24 mouse cellular contexts compared by ENCODE assay signal in the genomic region with DNA sequence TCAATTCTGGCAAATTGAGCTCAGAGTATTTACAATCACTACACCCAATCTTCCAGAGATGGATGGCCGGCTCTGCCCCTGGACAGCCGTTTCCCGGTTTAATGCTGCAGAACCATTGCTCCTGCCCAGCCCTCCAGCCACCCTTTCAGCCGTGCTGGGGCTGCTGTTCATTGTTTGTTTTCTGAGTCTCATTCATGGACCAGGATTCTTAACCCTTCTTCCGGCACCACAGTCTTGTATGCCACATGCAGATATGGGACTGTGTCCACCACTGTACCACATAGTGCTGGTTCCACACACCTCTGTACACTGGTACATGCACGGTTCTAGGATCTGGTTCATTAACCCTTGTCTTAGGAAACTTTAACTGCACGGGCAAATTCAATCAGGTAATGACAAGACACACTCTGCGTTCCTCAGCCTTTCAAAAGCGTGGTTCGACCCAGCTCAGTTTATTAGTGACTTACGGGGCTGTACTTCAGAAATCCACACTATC. TPM values are rescaled to one million over a fixed set of nuclear protein-coding genes. Genes with fewer than 3 reads are reported as not detected.
DNase-seq lines count a peak whose midpoint lies in the region; ATAC-seq and TF ChIP-seq lines count a peak whose summit lies in the region.
"Had no signal": no experiment of that assay in that cellular context is flagged by ENCODE, and none has a peak within 500 bp of the region (broad histone marks: within the 10 kb centered on the region; RNA-seq: fewer than 3 reads in every experiment).

No protein-coding gene starts in this region.

- no peak overlapping the region for H3K4me3 ChIP-seq in kidney, embryonic 15.5 days (replicated peaks)
- H3K4me3 ChIP-seq in kidney, postnatal 0 days (replicated peaks; ENCODE audit: low read depth, low read length), result no peak overlapping the region
- no peak overlapping the region for H3K4me3 ChIP-seq in neural tube, embryonic 13.5 days
- no peak overlapping the region for H3K4me3 ChIP-seq in neural tube, embryonic 15.5 days (replicated peaks)
- no peak overlapping the region for H3K4me3 ChIP-seq in stomach, postnatal 0 days (ENCODE audit: low read depth, low read length)
- no peak overlapping the region for H3K4me3 ChIP-seq in left cerebral cortex, adult 2 months
- H3K4me3 ChIP-seq: embryonic facial prominence, embryonic 13.5 days; embryonic facial prominence, embryonic 15.5 days; erythroblast, embryonic 14.5 days; forebrain, embryonic 10.5 days; forebrain, embryonic 12.5 days had no signal

- no peaks in the 10 kb centered on the region for H3K27me3 ChIP-seq in kidney, embryonic 15.5 days
- H3K27me3 ChIP-seq in kidney, postnatal 0 days (ENCODE audit: insufficient read depth, low read length), result no peaks in the 10 kb centered on the region
- H3K27me3 ChIP-seq in neural tube, embryonic 13.5 days, result no peaks in the 10 kb centered on the region
- no peaks in the 10 kb centered on the region for H3K27me3 ChIP-seq in neural tube, embryonic 15.5 days (replicated peaks)
- no peaks in the 10 kb centered on the region for H3K27me3 ChIP-seq in stomach, postnatal 0 days (ENCODE audit: control insufficient read depth, insufficient read depth, low read length)
- H3K27me3 ChIP-seq: embryonic facial prominence, embryonic 13.5 days; embryonic facial prominence, embryonic 15.5 days; forebrain, embryonic 12.5 days had no signal

- H3K4me2 ChIP-seq in kidney, embryonic 15.5 days, result no peak overlapping the region
- no peak overlapping the region for H3K4me2 ChIP-seq in kidney, postnatal 0 days (ENCODE audit: low read length)
- no peak overlapping the region for H3K4me2 ChIP-seq in neural tube, embryonic 13.5 days
- no peak overlapping the region for H3K4me2 ChIP-seq in neural tube, embryonic 15.5 days
- no peak overlapping the region for H3K4me2 ChIP-seq in stomach, postnatal 0 days (replicated peaks; ENCODE audit: low read depth)
- H3K4me2 ChIP-seq: embryonic facial prominence, embryonic 13.5 days; embryonic facial prominence, embryonic 15.5 days; forebrain, embryonic 12.5 days had no signal

- intact Hi-C loops in left cerebral cortex, adult 2 months (cut with DNase I), result no loop called here

- ATAC-seq in kidney, embryonic 15.5 days (replicated peaks; ENCODE audit: low FRiP score), result peak; percentile 69
- ATAC-seq in kidney, postnatal 0 days (replicated peaks; ENCODE audit: low FRiP score, low read depth), result no peak
- no peak for ATAC-seq in neural tube, embryonic 13.5 days (ENCODE audit: low read depth)
- ATAC-seq in neural tube, embryonic 15.5 days (ENCODE audit: low FRiP score), result no peak
- ATAC-seq in stomach, postnatal 0 days (ENCODE audit: low FRiP score, low TSS enrichment), result 0 out of 2 replicates have a peak, but pooled peaks have one; percentile 40
- ATAC-seq: forebrain, embryonic 14.5 days had no signal

- no peaks in the 10 kb centered on the region for H3K9me3 ChIP-seq in kidney, embryonic 15.5 days (replicated peaks)
- no peaks in the 10 kb centered on the region for H3K9me3 ChIP-seq in kidney, postnatal 0 days (replicated peaks; ENCODE audit: low read length)
- H3K9me3 ChIP-seq in neural tube, embryonic 13.5 days, result no peaks in the 10 kb centered on the region
- no peaks in the 10 kb centered on the region for H3K9me3 ChIP-seq in neural tube, embryonic 15.5 days (replicated peaks)
- no peaks in the 10 kb centered on the region for H3K9me3 ChIP-seq in stomach, postnatal 0 days (ENCODE audit: control insufficient read depth, low read length)
- H3K9me3 ChIP-seq: embryonic facial prominence, embryonic 13.5 days; embryonic facial prominence, embryonic 15.5 days; forebrain, embryonic 10.5 days; forebrain, embryonic 12.5 days had no signal

- WGBS in kidney, embryonic 15.5 days, result 30% methylated on average over 11 of the region's 11 CpGs
- 38% methylated on average over 11 of the region's 11 CpGs for WGBS in kidney, postnatal 0 days
- WGBS in neural tube, embryonic 13.5 days, result 62% methylated on average over 11 of the region's 11 CpGs
- 60% methylated on average over 11 of the region's 11 CpGs for WGBS in neural tube, embryonic 15.5 days
- WGBS in stomach, postnatal 0 days, result 59% methylated on average over 11 of the region's 11 CpGs

- no peak for DNase-seq in kidney, postnatal 10 days
- peak; percentile 49 for DNase-seq in kidney, postnatal 0 days (ENCODE audit: low spot score)
- DNase-seq in kidney, adult 9 months, result no peak
- DNase-seq in stomach, postnatal 0 days (ENCODE audit: low spot score), result no peak
- no peak for DNase-seq in left cerebral cortex, adult 2 months (ENCODE audit: extremely low spot score in 1 of 2, low spot score in 2 of 2)
- DNase-seq: adrenal gland, adult 2 months; adrenal gland, postnatal 10 days; adrenal gland, postnatal 25 days; cerebellum, adult 11 months; cerebellum, adult 18-20 months; cerebellum, adult 8-10 months; cerebellum, adult 9-11 months; cerebellum, postnatal 14 days; cerebellum, postnatal 36 days; embryo, embryonic 11 days had no signal

- TF ChIP-seq CTCF in kidney, postnatal 0 days (IDR thresholded peaks at IDR 0.05; ENCODE audit: low read depth), result no peak
- TF ChIP-seq CTCF in stomach, postnatal 0 days (IDR thresholded peaks at IDR 0.05; ENCODE audit: low read depth), result no peak
- no peak for TF ChIP-seq CTCF in left cerebral cortex, adult 2 months (IDR thresholded peaks at IDR 0.05)

- no peak for TF ChIP-seq EP300 in stomach, postnatal 0 days (optimal IDR thresholded peaks at IDR 0.05)

- peaks cover 21% of the 10 kb centered on the region for H3K4me1 ChIP-seq in kidney, embryonic 15.5 days
- no peaks in the 10 kb centered on the region for H3K4me1 ChIP-seq in kidney, postnatal 0 days (replicated peaks; ENCODE audit: insufficient read depth, low read length)
- H3K4me1 ChIP-seq in neural tube, embryonic 13.5 days (replicated peaks), result peaks cover 5% of the 10 kb centered on the region
- H3K4me1 ChIP-seq in neural tube, embryonic 15.5 days, result no peaks in the 10 kb centered on the region
- no peaks in the 10 kb centered on the region for H3K4me1 ChIP-seq in stomach, postnatal 0 days (replicated peaks; ENCODE audit: control insufficient read depth, insufficient read depth)
- H3K4me1 ChIP-seq: forebrain, embryonic 12.5 days had no signal

- H3K27ac ChIP-seq in kidney, embryonic 15.5 days, result 0 out of 2 replicates have a peak overlapping the region, but pooled peaks have one; percentile 7
- no peak overlapping the region for H3K27ac ChIP-seq in kidney, postnatal 0 days
- H3K27ac ChIP-seq in neural tube, embryonic 13.5 days (replicated peaks), result peak overlapping the region; percentile 25; the same call in 1 of the 2 replicates
- H3K27ac ChIP-seq in neural tube, embryonic 15.5 days (replicated peaks), result no peak overlapping the region
- no peak overlapping the region for H3K27ac ChIP-seq in stomach, postnatal 0 days (replicated peaks)
- H3K27ac ChIP-seq in left cerebral cortex, adult 2 months, result no peak overlapping the region
- H3K27ac ChIP-seq: embryonic facial prominence, embryonic 13.5 days; embryonic facial prominence, embryonic 15.5 days; forebrain, embryonic 10.5 days; forebrain, embryonic 12.5 days had no signal

- H3K36me3 ChIP-seq in kidney, embryonic 15.5 days, result no peaks in the 10 kb centered on the region
- H3K36me3 ChIP-seq in kidney, postnatal 0 days (ENCODE audit: insufficient read depth, low read length), result no peaks in the 10 kb centered on the region
- no peaks in the 10 kb centered on the region for H3K36me3 ChIP-seq in neural tube, embryonic 13.5 days
- no peaks in the 10 kb centered on the region for H3K36me3 ChIP-seq in neural tube, embryonic 15.5 days
- no peaks in the 10 kb centered on the region for H3K36me3 ChIP-seq in stomach, postnatal 0 days (ENCODE audit: control insufficient read depth, insufficient read depth, low read length)
- H3K36me3 ChIP-seq: embryonic facial prominence, embryonic 13.5 days; embryonic facial prominence, embryonic 15.5 days; forebrain, embryonic 10.5 days; forebrain, embryonic 12.5 days had no signal

- H3K9ac ChIP-seq in kidney, embryonic 15.5 days, result no peak overlapping the region
- H3K9ac ChIP-seq in kidney, postnatal 0 days (ENCODE audit: low read depth, low read length), result no peak overlapping the region
- H3K9ac ChIP-seq in neural tube, embryonic 13.5 days, result no peak overlapping the region
- no peak overlapping the region for H3K9ac ChIP-seq in neural tube, embryonic 15.5 days (replicated peaks)
- no peak overlapping the region for H3K9ac ChIP-seq in stomach, postnatal 0 days (ENCODE audit: low read length)
- H3K9ac ChIP-seq: embryonic facial prominence, embryonic 13.5 days; embryonic facial prominence, embryonic 15.5 days; forebrain, embryonic 12.5 days had no signal

RNA-seq across cellular contexts. Expression of a gene that starts 12.4 kb away (rescaled TPM):
- 14.0 and 15.3 TPM in 2 replicates for polyA plus RNA-seq in kidney, embryonic 15.5 days (2015; fragmentation: Nextera tagmentation; extraction: Ambion mirVana)
- 8.4 and 9.8 TPM in 2 replicates for polyA plus RNA-seq in kidney, postnatal 0 days (2015; fragmentation: Nextera tagmentation; extraction: Ambion mirVana)
- 8.1 and 10.0 TPM in 2 replicates for polyA plus RNA-seq in neural tube, embryonic 13.5 days (2015; fragmentation: Nextera tagmentation; extraction: Ambion mirVana)
- 9.1 and 9.5 TPM in 2 replicates for polyA plus RNA-seq in neural tube, embryonic 15.5 days (2015; fragmentation: Nextera tagmentation; extraction: Ambion mirVana)
- 5.9 and 6.3 TPM in 2 replicates for polyA plus RNA-seq in stomach, postnatal 0 days (2015; fragmentation: Nextera tagmentation; extraction: Ambion mirVana)
- total RNA-seq in left cerebral cortex, adult 2 months (2021), result 1 to 10 TPM; 5.4 to 7.7 TPM

Comparison
In these comparisons a context has a peak if more than half of its experiments do, and no peak if none do; other contexts are left out.
1. ATAC-seq: peak in kidney, embryonic 15.5 days (single experiment) and stomach, postnatal 0 days (single experiment); none in kidney, postnatal 0 days (single experiment), neural tube, embryonic 13.5 days (single experiment) and neural tube, embryonic 15.5 days (single experiment).
2. H3K27ac ChIP-seq: peak in kidney, embryonic 15.5 days (single experiment) and neural tube, embryonic 13.5 days (single experiment); none in kidney, postnatal 0 days (single experiment), neural tube, embryonic 15.5 days (single experiment), stomach, postnatal 0 days (single experiment) and left cerebral cortex, adult 2 months (single experiment).